Mouse (Mus musculus) ovary, postnatal 10 days (tissue): ENCODE data around the gene Trib2.

ENCODE experiments used
- DNase-seq: peaks from one replicate; pipeline ENCODE4 v3.0.0; 2022; ENCODE audit warnings: low spot score

The Trib2 gene

GRCm38 (mm10) chr12:15761453-15762116 is 55.1 kb downstream of the Trib2 start:
- DNase-seq = no peak

GRCm38 (mm10) chr12:15760684-15761083 is 56.0 kb downstream of the Trib2 start:
- no peak for DNase-seq

GRCm38 (mm10) chr12:15758866-15759265 is 57.9 kb downstream of the Trib2 start:
- no peak for DNase-seq

GRCm38 (mm10) chr12:15757351-15757750 is 59.4 kb downstream of the Trib2 start:
- no peak for DNase-seq

GRCm38 (mm10) chr12:15755030-15755690 is 61.6 kb downstream of the Trib2 start:
- DNase-seq = no peak

- DNase-seq = no peak
These were observed 62.1 kb downstream of the Trib2 start for GRCm38 (mm10) chr12:15754602-15755001.

GRCm38 (mm10) chr12:15749646-15750195 is 67.0 kb downstream of the Trib2 start:
- DNase-seq = no peak

GRCm38 (mm10) chr12:15745752-15746151 is 71.0 kb downstream of the Trib2 start:
- no peak for DNase-seq
